Mouse (Mus musculus) bone marrow macrophage, adult 2 months (primary cell): ENCODE data around the gene Cln5. TPM values are rescaled to one million over a fixed set of nuclear protein-coding genes. Genes with fewer than 3 reads are reported as not detected.

Experiments
- H3K27ac ChIP-seq: 2 replicates; pipeline ENCODE4 v1.5.1; 2012; ENCODE audit warnings: low read depth, low read length; ENCODE audit not compliant: insufficient read depth
- H3K4me1 ChIP-seq: 2 replicates; pipeline ENCODE4 v1.6.1; 2012; ENCODE audit warnings: low read length; ENCODE audit not compliant: control insufficient read depth, insufficient read depth
- H3K4me3 ChIP-seq: 2 replicates; pipeline ENCODE4 v1.5.1; 2012; ENCODE audit warnings: mild to moderate bottlenecking, low read length, moderate library complexity; ENCODE audit not compliant: insufficient read depth
- CTCF ChIP-seq: IDR thresholded peaks from 2 replicates; pipeline ENCODE4 v1.5.1; 2012; ENCODE audit warnings: low read depth, mild to moderate bottlenecking, low read length, moderate library complexity
- POLR2A ChIP-seq: IDR thresholded peaks from 2 replicates; pipeline ENCODE4 v1.6.1; 2012; ENCODE audit warnings: mild to moderate bottlenecking, low read depth, low read length, borderline replicate concordance
- polyA plus RNA-seq: library from polyadenylated mRNA; stranded (reverse); fragments of >200 nt; gene quantifications from 2 replicates; pipeline ENCODE4 v1.2.4, GENCODE M21; 2012; ENCODE audit not compliant: missing spikeins, insufficient read depth, insufficient read length

Gene Cln5
- polyA plus RNA-seq, 1 experiment, result 58.2 TPM

- Histone ChIP-seq H3K4me3 (no peak overlapping the region), H3K4me1 (peaks cover 17% of the 10 kb centered on the region), H3K27ac (no peak overlapping the region)
- no peak for TF ChIP-seq POLR2A
- no peak for TF ChIP-seq CTCF
Observed at GRCm38 (mm10) chr14:103112606-103113363, 42.8 kb downstream of the Cln5 start.

- TF ChIP-seq POLR2A (no peak), CTCF (no peak)
- peak overlapping the region; percentile 81 for H3K27ac ChIP-seq
- peaks cover 17% of the 10 kb centered on the region for H3K4me1 ChIP-seq
- no peak overlapping the region for H3K4me3 ChIP-seq
Observed at GRCm38 (mm10) chr14:103114994-103115670, 45.1 kb downstream of the Cln5 start.

DNA sequence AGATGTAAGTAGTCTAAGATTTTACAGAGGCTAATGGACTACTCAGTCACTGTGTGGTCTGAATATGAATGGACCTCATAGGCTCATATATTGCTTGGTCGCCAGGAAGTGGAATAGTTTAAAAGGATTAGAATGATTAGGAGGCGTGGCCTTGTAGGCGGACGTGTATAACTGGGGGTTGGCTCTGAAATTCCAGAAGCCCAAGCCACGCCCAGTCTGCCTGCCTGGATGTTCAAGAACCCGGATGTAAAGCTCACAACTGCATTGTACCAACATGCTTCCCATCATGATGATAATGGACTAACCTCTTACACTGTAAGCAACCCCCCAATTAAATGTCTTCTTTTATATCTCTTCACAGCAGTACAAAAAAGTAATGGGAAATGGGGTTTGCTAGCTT is 55.7 kb downstream of the Cln5 start:
- Histone ChIP-seq H3K27ac (no peak overlapping the region), H3K4me3 (no peak overlapping the region), H3K4me1 (no peaks in the 10 kb centered on the region)
- TF ChIP-seq POLR2A, result no peak
- no peak for TF ChIP-seq CTCF

Other genes with a start within 250 kb of the Cln5 start
- gene Kctd12, start 87.6 kb upstream of the Cln5 start, polyA plus RNA-seq, result 131 TPM in 2 replicates
- gene Acod1, start 23.2 kb upstream of the Cln5 start, polyA plus RNA-seq, result 1.6 and 1.9 TPM in 2 replicates
- gene Fbxl3, start 29.4 kb downstream of the Cln5 start, polyA plus RNA-seq, result 69.0 and 80.2 TPM in 2 replicates